In genomic region chr4:149561392-149561791, GRCm38 (mm10) we compare ENCODE assay signal across 17 mouse cellular contexts. TPM values are rescaled to one million over a fixed set of nuclear protein-coding genes. Genes with fewer than 3 reads are reported as not detected.
DNase-seq lines count a peak whose midpoint lies in the region; ATAC-seq lines count a peak whose summit lies in the region.
"Had no signal": no experiment of that assay in that cellular context is flagged by ENCODE, and none has a peak within 500 bp of the region (broad histone marks: within the 10 kb centered on the region; RNA-seq: fewer than 3 reads in every experiment).

No protein-coding gene starts in this region.

- H3K4me3 ChIP-seq in forebrain, embryonic 16.5 days (replicated peaks; ENCODE audit: low read length): no peak overlapping the region
- no peak overlapping the region for H3K4me3 ChIP-seq in forebrain, embryonic 10.5 days
- H3K4me3 ChIP-seq: embryonic facial prominence, embryonic 12.5 days; liver, embryonic 15.5 days had no signal

- no peak for ATAC-seq in forebrain, embryonic 16.5 days
- ATAC-seq: lung, postnatal 0 days had no signal

- H3K27me3 ChIP-seq in forebrain, embryonic 16.5 days (replicated peaks; ENCODE audit: control insufficient read depth, insufficient read depth, low read length): no peaks in the 10 kb centered on the region
- H3K27me3 ChIP-seq in forebrain, embryonic 10.5 days (ENCODE audit: poor library complexity, severe bottlenecking): 0 out of 2 replicates have a peak, but pooled peaks cover 3% of the 10 kb centered on the region
- H3K27me3 ChIP-seq: embryonic facial prominence, embryonic 12.5 days; liver, embryonic 15.5 days had no signal

- no peak overlapping the region for H3K9ac ChIP-seq in forebrain, embryonic 16.5 days (replicated peaks; ENCODE audit: low read depth, low read length)
- H3K9ac ChIP-seq: embryonic facial prominence, embryonic 12.5 days; liver, embryonic 15.5 days had no signal

- DNase-seq in forebrain, embryonic 10.5 days (ENCODE audit: extremely low spot score, low spot score): no peak
- DNase-seq in layer of hippocampus, adult 18-20 months (ENCODE audit: low spot score in 2 of 2): peak; percentile 58 to 71
- no peak for DNase-seq in layer of hippocampus, postnatal 25 days (ENCODE audit: extremely low spot score in 1 of 2, low spot score in 1 of 2)
- peak; percentile 54 for DNase-seq in right cerebral cortex, postnatal 25 days
- no peak for DNase-seq in right cerebral cortex, postnatal 10 days (ENCODE audit: low spot score in 2 of 2)
- DNase-seq in right cerebral cortex, postnatal 36 days (ENCODE audit: low spot score in 2 of 2): peak; percentile 48 to 74
- no peak for DNase-seq in ovary, postnatal 14 days (ENCODE audit: low spot score)
- DNase-seq: adrenal gland, postnatal 10 days; cerebellum, adult 11-12 months; gastrocnemius, postnatal 10 days; kidney, adult 9 months; kidney, postnatal 36 days; midbrain, embryonic 14.5 days had no signal

- H3K9me3 ChIP-seq in forebrain, embryonic 16.5 days (ENCODE audit: control insufficient read depth, low read length): no peaks in the 10 kb centered on the region
- peaks cover 4% of the 10 kb centered on the region; the same call in 1 of the 2 replicates for H3K9me3 ChIP-seq in forebrain, embryonic 10.5 days
- H3K9me3 ChIP-seq: embryonic facial prominence, embryonic 12.5 days; liver, embryonic 15.5 days had no signal

- 86% methylated on average over 4 of the region's 4 CpGs for WGBS in forebrain, embryonic 16.5 days
- WGBS in forebrain, embryonic 10.5 days: 84% methylated on average over 4 of the region's 4 CpGs

- peak overlapping the region; percentile 89; the same call in 1 of the 2 replicates for H3K27ac ChIP-seq in forebrain, embryonic 16.5 days (ENCODE audit: low read length)
- H3K27ac ChIP-seq in forebrain, embryonic 10.5 days: no peak overlapping the region
- H3K27ac ChIP-seq: liver, embryonic 15.5 days had no signal

- H3K4me1 ChIP-seq in forebrain, embryonic 16.5 days (replicated peaks; ENCODE audit: control insufficient read depth, insufficient read depth, low read length): peaks cover 24% of the 10 kb centered on the region
- H3K4me1 ChIP-seq in forebrain, embryonic 10.5 days: peaks cover 35% of the 10 kb centered on the region
- H3K4me1 ChIP-seq: liver, embryonic 15.5 days had no signal

- H3K36me3 ChIP-seq in forebrain, embryonic 16.5 days (ENCODE audit: control insufficient read depth, insufficient read depth): peaks cover 9% of the 10 kb centered on the region; the same call in 1 of the 2 replicates
- peaks cover 61% of the 10 kb centered on the region for H3K36me3 ChIP-seq in forebrain, embryonic 10.5 days (replicated peaks)
- H3K36me3 ChIP-seq: liver, embryonic 15.5 days had no signal

- no peak overlapping the region for H3K4me2 ChIP-seq in forebrain, embryonic 16.5 days (ENCODE audit: low read length)
- H3K4me2 ChIP-seq: embryonic facial prominence, embryonic 12.5 days; liver, embryonic 15.5 days had no signal

RNA-seq across cellular contexts. Expression of gene Clstn1, which starts 24.9 kb away (rescaled TPM):
- polyA plus RNA-seq in forebrain, embryonic 16.5 days (2015; fragmentation: Nextera tagmentation; extraction: Ambion mirVana): 65.3 and 81.8 TPM in 2 replicates
- 17.8 and 21.4 TPM in 2 replicates for polyA plus RNA-seq in forebrain, embryonic 10.5 days (2016; fragmentation: Nextera tagmentation; extraction: Ambion mirVana)
- 100 to 1,000 TPM; 839 to 867 TPM for total RNA-seq in layer of hippocampus, adult 18-20 months (2021)
- total RNA-seq in layer of hippocampus, postnatal 25 days (2021): 100 to 1,000 TPM; 782 to 866 TPM

RNA-seq across cellular contexts. Expression of gene Ctnnbip1, which starts 43.4 kb away (rescaled TPM):
- polyA plus RNA-seq in forebrain, embryonic 16.5 days (2015; fragmentation: Nextera tagmentation; extraction: Ambion mirVana): 94.1 and 105 TPM in 2 replicates
- polyA plus RNA-seq in forebrain, embryonic 10.5 days (2016; fragmentation: Nextera tagmentation; extraction: Ambion mirVana): 53.6 and 59.6 TPM in 2 replicates
- 10 to 100 TPM; 29.6 to 33.4 TPM for total RNA-seq in layer of hippocampus, adult 18-20 months (2021)
- total RNA-seq in layer of hippocampus, postnatal 25 days (2021): 10 to 100 TPM; 39.5 to 41.1 TPM

Comparison
In these comparisons a context has a peak if more than half of its experiments do, and no peak if none do; other contexts are left out.
1. DNase-seq: peak in layer of hippocampus, adult 18-20 months (2 of 2), right cerebral cortex, postnatal 25 days (single experiment) and right cerebral cortex, postnatal 36 days (2 of 2); none in forebrain, embryonic 10.5 days (single experiment), layer of hippocampus, postnatal 25 days (0 of 2), right cerebral cortex, postnatal 10 days (0 of 2) and ovary, postnatal 14 days (single experiment).